Mouse (Mus musculus) heart, adult 2 months (tissue): Measurements from ENCODE around the gene Dhrs3. TPM values are rescaled to one million over a fixed set of nuclear protein-coding genes. Genes with fewer than 3 reads are reported as not detected.

Experiments used
- DNase-seq, 2 experiments: peaks; one replicate each; pipeline ENCODE4 v3.0.0; 2021
- H3K27ac ChIP-seq: fragments of 200-600 bp; 2 replicates; pipeline ENCODE4 v1.8.1; 2022
- H3K27me3 ChIP-seq: fragments of 200-500 bp; 2 replicates; pipeline ENCODE4 v1.6.1; 2012; ENCODE audit warnings: mild to moderate bottlenecking, low read length, inconsistent platforms, mixed read lengths; ENCODE audit not compliant: control insufficient read depth, insufficient read depth
- H3K36me3 ChIP-seq: fragments of 200-500 bp; 2 replicates; pipeline ENCODE4 v1.6.1; 2012; ENCODE audit warnings: low read length, inconsistent platforms; ENCODE audit not compliant: control insufficient read depth, insufficient read depth
- H3K4me1 ChIP-seq: fragments of 200-500 bp; 2 replicates; pipeline ENCODE4 v1.6.1; 2011; ENCODE audit warnings: low read length; ENCODE audit not compliant: control insufficient read depth, insufficient read depth
- H3K4me3 ChIP-seq: fragments of 200-600 bp; 2 replicates; pipeline ENCODE4 v1.8.1; 2022
- H3K79me2 ChIP-seq: fragments of 200-500 bp; replicated peaks from 2 replicates; pipeline ENCODE4 v1.6.1; 2012; ENCODE audit warnings: mild to moderate bottlenecking, inconsistent platforms, low read length, moderate library complexity, mixed read lengths; ENCODE audit not compliant: control insufficient read depth, insufficient read depth
- H3K9ac ChIP-seq: fragments of 200-500 bp; 2 replicates; pipeline ENCODE4 v1.6.1; 2012; ENCODE audit warnings: low read depth, mild to moderate bottlenecking, control low read depth, inconsistent platforms, low read length, mixed read lengths
- CTCF ChIP-seq: fragments of 200-600 bp; IDR thresholded peaks from 2 replicates; pipeline ENCODE4 v1.8.1; 2022; ENCODE audit warnings: antibody characterized with exemption, mild to moderate bottlenecking, moderate library complexity
- EP300 ChIP-seq: fragments of 200-500 bp; IDR thresholded peaks from 2 replicates; pipeline ENCODE4 v1.6.1; 2011; ENCODE audit warnings: low read depth, low read length, control low read depth; ENCODE audit not compliant: insufficient read depth
- POLR2A ChIP-seq: fragments of 200-500 bp; IDR thresholded peaks from 2 replicates; pipeline ENCODE4 v1.6.1; 2011; ENCODE audit warnings: mild to moderate bottlenecking, low read depth, low read length, control low read depth; ENCODE audit not compliant: insufficient read depth
- WGBS: fragments of 180-500 bp; shearing (Covaris S2); methylation state at CpG from one replicate; pipeline ENCODE4 v1.1.7; 2018; 5-methylcytosine and 5-hydroxymethylcytosine counted together
- intact Hi-C: fragments of 180-260 bp; cut with DNase I; formaldehyde crosslinking; loops from one replicate; pipeline ENCODE4 v1.15.1; 2025
- polyA plus RNA-seq: library from polyadenylated mRNA; depleted of rRNA; stranded (reverse); fragments of >200 nt; gene quantifications from 2 replicates; pipeline ENCODE4 v1.2.3, GENCODE M21; 2012
- total RNA-seq, 2 experiments: library from RNA; stranded (reverse); gene quantifications; 2 replicates each; pipeline ENCODE4 v1.2.3; 2021

Dhrs3 gene
- total and polyA plus RNA-seq, 3 experiments = 113 to 143 (median 139) TPM

- intact Hi-C loops = loop anchor here (2.0 to 10.0 kb wide), 5 partner anchors 37 to 391 kb away; no protein-coding TSS in a partner anchor
- DNase-seq = peak; percentile 79 to 80
- 1% methylated on average over 44 of the region's 44 CpGs for WGBS
Measured at GRCm38 (mm10) chr4:144893561-144894486, 1.2 kb downstream of the Dhrs3 start.

GRCm38 (mm10) chr4:144894487-144895210 is 2.0 kb downstream of the Dhrs3 start:
- H3K9ac ChIP-seq = peak overlapping the region; percentile 88
- no peaks in the 10 kb centered on the region for H3K27me3 ChIP-seq
- peak; percentile 68 to 73 for DNase-seq
- WGBS = 2% methylated on average over 11 of the region's 11 CpGs
- H3K4me3 ChIP-seq = peak overlapping the region; percentile 83
- H3K27ac ChIP-seq = peak overlapping the region; percentile 98
- peaks cover 26% of the 10 kb centered on the region for H3K36me3 ChIP-seq
- H3K79me2 ChIP-seq = peaks cover 4% of the 10 kb centered on the region
- TF ChIP-seq EP300 = no peak
- TF ChIP-seq CTCF = no peak
- TF ChIP-seq POLR2A = no peak
- intact Hi-C loops = loop anchor here (5.0 to 10.0 kb wide), 4 partner anchors 120 to 390 kb away; no protein-coding TSS in a partner anchor
- H3K4me1 ChIP-seq = peaks cover 27% of the 10 kb centered on the region

More at GRCm38 (mm10) chr4:144893561-144894486, 1.2 kb downstream of the Dhrs3 start:
- Histone ChIP-seq H3K79me2 (peaks cover 4% of the 10 kb centered on the region), H3K9ac (peak overlapping the region; percentile 88), H3K27me3 (no peaks in the 10 kb centered on the region), H3K4me3 (peak overlapping the region; percentile 83), H3K27ac (peak overlapping the region; percentile 98), H3K4me1 (peaks cover 23% of the 10 kb centered on the region), H3K36me3 (peaks cover 18% of the 10 kb centered on the region)
- TF ChIP-seq EP300 (0 out of 2 replicates have a peak, but pooled peaks have one; percentile 3), CTCF (no peak), POLR2A (peak; percentile 39; the same call in 1 of the 2 replicates)

GRCm38 (mm10) chr4:144895211-144895590 is 2.6 kb downstream of the Dhrs3 start:
- Histone ChIP-seq H3K9ac (peak overlapping the region; percentile 88), H3K27ac (peak overlapping the region; percentile 98), H3K36me3 (peaks cover 32% of the 10 kb centered on the region), H3K4me1 (peaks cover 31% of the 10 kb centered on the region), H3K79me2 (peaks cover 6% of the 10 kb centered on the region), H3K4me3 (peak overlapping the region; percentile 83), H3K27me3 (no peaks in the 10 kb centered on the region)
- TF ChIP-seq EP300 (0 out of 2 replicates have a peak, but pooled peaks have one; percentile 19), CTCF (no peak), POLR2A (0 out of 2 replicates have a peak, but pooled peaks have one; percentile 9)
- WGBS = 11% methylated on average over 2 of the region's 2 CpGs
- intact Hi-C loops = loop anchor here (10.0 kb wide), 2 partner anchors 120 to 390 kb away; no protein-coding TSS in a partner anchor
- DNase-seq = no peak

GRCm38 (mm10) chr4:144896321-144896720 is 3.7 kb downstream of the Dhrs3 start:
- TF ChIP-seq EP300 = peak; percentile 80; the same call in 1 of the 2 replicates
- TF ChIP-seq POLR2A = no peak
- peak; percentile 78 for TF ChIP-seq CTCF
- H3K27ac ChIP-seq = peak overlapping the region; percentile 83
- H3K4me3 ChIP-seq = peak overlapping the region; percentile 40; the same call in 1 of the 2 replicates
- H3K9ac ChIP-seq = peak overlapping the region; percentile 58
- DNase-seq = peak; percentile 80
- intact Hi-C loops = loop anchor here (10.0 kb wide), 2 partner anchors 118 to 388 kb away; no protein-coding TSS in a partner anchor
- 29% methylated on average over 3 of the region's 3 CpGs for WGBS
- peaks cover 8% of the 10 kb centered on the region for H3K79me2 ChIP-seq
- no peaks in the 10 kb centered on the region for H3K27me3 ChIP-seq
- H3K36me3 ChIP-seq = peaks cover 40% of the 10 kb centered on the region
- H3K4me1 ChIP-seq = peaks cover 35% of the 10 kb centered on the region

GRCm38 (mm10) chr4:144898036-144898649 is 5.5 kb downstream of the Dhrs3 start:
- Histone ChIP-seq H3K4me1 (peaks cover 46% of the 10 kb centered on the region), H3K4me3 (peak overlapping the region; percentile 3; the same call in 1 of the 2 replicates), H3K27ac (peak overlapping the region; percentile 84), H3K27me3 (no peaks in the 10 kb centered on the region), H3K9ac (peak overlapping the region; percentile 70), H3K79me2 (peaks cover 10% of the 10 kb centered on the region), H3K36me3 (peaks cover 53% of the 10 kb centered on the region)
- peak; percentile 68; the same call in 1 of the 2 replicates for TF ChIP-seq POLR2A
- TF ChIP-seq CTCF = no peak
- peak; percentile 100 for TF ChIP-seq EP300
- WGBS = 30% methylated on average over 6 of the region's 6 CpGs
- intact Hi-C loops = loop anchor here (10.0 kb wide), 2 partner anchors 117 to 387 kb away; no protein-coding TSS in a partner anchor
- peak; percentile 71 to 84 for DNase-seq
